Mouse (Mus musculus): ENCODE data around the gene Zfp12. TPM values are rescaled to one million over a fixed set of nuclear protein-coding genes. Genes with fewer than 3 reads are reported as not detected.

Zfp12 gene
- polyA plus RNA-seq, 1 experiment from 2014 or later: 7.4 TPM

DNA sequence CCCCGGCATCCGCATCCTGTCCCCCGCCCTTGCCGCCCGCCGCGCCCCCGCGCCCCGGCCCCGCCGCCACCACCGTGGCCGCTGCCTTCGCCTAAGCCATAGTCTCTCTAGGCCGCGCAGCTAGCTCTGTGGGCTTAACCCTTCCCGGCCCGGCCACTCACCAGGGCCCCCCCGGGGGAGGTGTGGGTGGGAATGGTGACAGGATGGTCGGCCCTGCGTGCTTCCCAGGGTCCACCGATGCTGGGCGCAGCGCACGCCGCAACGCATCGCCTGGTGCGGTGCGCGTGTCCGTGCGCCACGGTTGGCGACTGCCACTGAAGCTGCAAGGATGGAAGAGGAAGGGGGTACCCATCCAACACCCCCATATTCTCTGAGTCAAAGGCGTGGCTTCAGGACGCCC is 58.4 kb downstream of the Zfp12 start, which contains the start of gene Zfp853:
TSS of gene Zfp853 (minus strand) at position 220 of the 400 bp plus-strand sequence.
- peaks cover 12% of the 10 kb centered on the region for H3K4me1 ChIP-seq (ENCODE audit: control insufficient read depth, insufficient read depth, low read length)
- peaks cover 49% of the 10 kb centered on the region for H3K27me3 ChIP-seq (replicated peaks; ENCODE audit: control insufficient read depth, insufficient read depth, low read length)
- peak within 1 kb of the TSS; percentile 64 for H3K9ac ChIP-seq (ENCODE audit: low read depth, low read length)
- no peak within 1 kb of the TSS for H3K27ac ChIP-seq (ENCODE audit: low read length)
- peaks cover 1% of the 10 kb centered on the region; the same call in 1 of the 2 replicates for H3K36me3 ChIP-seq (ENCODE audit: control insufficient read depth, insufficient read depth, low read length)
- no peaks in the 10 kb centered on the region for H3K9me3 ChIP-seq (ENCODE audit: control insufficient read depth, low read length)
- peak within 1 kb of the TSS; percentile 46 for H3K4me3 ChIP-seq (ENCODE audit: low read length)
- WGBS: 4% methylated on average over 26 of the region's 38 CpGs
- ATAC-seq: no peak
- H3K4me2 ChIP-seq (ENCODE audit: low read depth, low read length): peak within 1 kb of the TSS; percentile 77

DNA sequence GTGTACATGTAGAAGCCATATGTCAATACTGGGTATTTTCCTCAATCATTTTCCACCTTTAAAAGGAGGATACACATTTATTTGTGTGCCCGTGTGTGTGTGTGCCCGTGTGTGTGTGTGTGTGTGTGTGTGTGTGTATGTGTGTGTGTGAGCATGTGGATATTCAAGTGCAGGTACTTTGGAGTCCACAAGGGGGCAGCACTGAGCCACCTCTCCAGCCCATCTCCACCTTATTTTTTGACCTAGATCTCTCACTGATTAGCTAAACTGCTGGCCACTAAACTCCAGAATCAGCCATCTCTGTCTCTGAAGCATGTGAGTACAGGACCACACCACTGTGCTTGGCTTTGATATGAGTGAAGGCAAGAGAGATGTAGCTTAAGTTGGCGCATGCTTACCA is 59.9 kb downstream of the Zfp12 start:
- 0 out of 2 replicates have a peak, but pooled peaks cover 4% of the 10 kb centered on the region for H3K9me3 ChIP-seq (ENCODE audit: control insufficient read depth, low read length)
- H3K27me3 ChIP-seq (replicated peaks; ENCODE audit: control insufficient read depth, insufficient read depth, low read length): peaks cover 35% of the 10 kb centered on the region
- H3K36me3 ChIP-seq (ENCODE audit: control insufficient read depth, insufficient read depth, low read length): peaks cover 4% of the 10 kb centered on the region; the same call in 1 of the 2 replicates
- WGBS: 90% methylated on average over 3 of the region's 3 CpGs
- no peak overlapping the region for H3K9ac ChIP-seq (ENCODE audit: low read depth, low read length)
- no peak overlapping the region for H3K4me2 ChIP-seq (ENCODE audit: low read depth, low read length)
- ATAC-seq: no peak
- H3K4me3 ChIP-seq (ENCODE audit: low read length): no peak overlapping the region
- H3K27ac ChIP-seq (ENCODE audit: low read length): no peak overlapping the region
- peaks cover 10% of the 10 kb centered on the region for H3K4me1 ChIP-seq (ENCODE audit: control insufficient read depth, insufficient read depth, low read length)

DNA sequence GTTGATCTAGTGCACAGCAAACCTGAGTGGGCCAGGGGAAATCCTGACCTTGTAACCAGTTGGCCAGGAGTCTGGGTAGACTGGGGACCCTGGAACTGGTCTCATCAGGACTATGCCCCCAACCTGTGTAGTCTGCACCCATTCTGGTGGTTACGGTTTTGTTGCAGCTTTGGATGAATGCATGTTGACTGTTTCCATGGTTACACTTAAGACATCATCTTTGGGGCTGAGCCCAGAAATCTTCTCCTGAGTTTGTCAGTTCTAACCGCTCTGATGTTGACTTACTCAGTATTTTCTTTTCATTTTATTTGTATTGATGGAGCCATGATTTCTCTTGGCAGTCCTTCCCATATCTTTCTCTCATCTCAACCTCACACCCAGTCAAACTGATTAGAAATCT is 60.4 kb downstream of the Zfp12 start:
- no peak for ATAC-seq
- H3K4me3 ChIP-seq (ENCODE audit: low read length): no peak overlapping the region
- no peak overlapping the region for H3K4me2 ChIP-seq (ENCODE audit: low read depth, low read length)
- peaks cover 35% of the 10 kb centered on the region for H3K27me3 ChIP-seq (replicated peaks; ENCODE audit: control insufficient read depth, insufficient read depth, low read length)
- peaks cover 4% of the 10 kb centered on the region for H3K36me3 ChIP-seq (ENCODE audit: control insufficient read depth, insufficient read depth, low read length)
- whole genome bisulfite sequencing: 83% methylated on average over 2 of the region's 2 CpGs
- no peak overlapping the region for H3K27ac ChIP-seq (ENCODE audit: low read length)
- no peak overlapping the region for H3K9ac ChIP-seq (ENCODE audit: low read depth, low read length)
- 0 out of 2 replicates have a peak, but pooled peaks cover 4% of the 10 kb centered on the region for H3K9me3 ChIP-seq (ENCODE audit: control insufficient read depth, low read length)
- peaks cover 10% of the 10 kb centered on the region for H3K4me1 ChIP-seq (ENCODE audit: control insufficient read depth, insufficient read depth, low read length)

DNA sequence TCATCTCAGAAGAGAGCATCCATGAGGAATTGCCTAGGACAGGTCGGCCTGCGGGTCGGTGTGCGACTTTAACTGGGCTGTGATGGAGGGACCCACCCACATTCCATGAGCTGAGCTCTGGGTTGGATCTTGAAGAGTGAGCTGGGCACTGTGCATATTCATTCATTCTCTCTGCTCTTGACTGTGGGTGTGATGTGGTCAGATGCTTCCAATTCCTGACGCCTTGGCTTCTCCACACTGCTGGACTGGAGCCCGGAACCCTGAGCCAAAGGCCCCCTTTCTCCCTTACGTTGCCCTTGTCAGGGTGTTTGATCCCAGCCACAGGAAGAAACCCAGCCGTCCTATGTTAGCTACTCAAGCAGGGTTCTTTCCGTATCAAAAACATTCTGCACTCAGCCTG is 63.0 kb downstream of the Zfp12 start:
- no peak overlapping the region for H3K27ac ChIP-seq (ENCODE audit: low read length)
- H3K4me3 ChIP-seq (ENCODE audit: low read length): no peak overlapping the region
- WGBS: 92% methylated on average over 9 of the region's 9 CpGs
- H3K4me2 ChIP-seq (ENCODE audit: low read depth, low read length): no peak overlapping the region
- 0 out of 2 replicates have a peak, but pooled peaks cover 4% of the 10 kb centered on the region for H3K9me3 ChIP-seq (ENCODE audit: control insufficient read depth, low read length)
- H3K4me1 ChIP-seq (ENCODE audit: control insufficient read depth, insufficient read depth, low read length): peaks cover 7% of the 10 kb centered on the region
- peaks cover 15% of the 10 kb centered on the region for H3K27me3 ChIP-seq (replicated peaks; ENCODE audit: control insufficient read depth, insufficient read depth, low read length)
- no peak for ATAC-seq
- no peak overlapping the region for H3K9ac ChIP-seq (ENCODE audit: low read depth, low read length)
- peaks cover 12% of the 10 kb centered on the region for H3K36me3 ChIP-seq (ENCODE audit: control insufficient read depth, insufficient read depth, low read length)

DNA sequence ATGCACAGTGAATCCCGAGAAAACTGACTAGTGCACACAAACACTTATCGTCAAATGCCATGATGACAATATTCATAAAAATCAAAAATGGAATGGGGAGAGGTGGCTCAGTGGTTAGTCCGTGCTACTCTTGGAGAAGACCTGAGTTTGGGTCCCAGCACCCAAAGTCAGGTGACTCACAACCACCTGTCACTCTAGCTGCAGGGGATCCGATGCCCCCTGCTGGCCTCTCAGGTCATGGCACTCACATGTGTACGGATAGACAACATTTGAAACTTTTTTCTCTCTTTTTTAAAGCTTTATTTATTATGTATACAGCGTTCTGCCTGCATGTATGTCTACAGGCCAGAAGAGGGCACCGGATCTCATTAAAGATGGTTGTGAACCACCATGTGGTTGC is 63.4 kb downstream of the Zfp12 start:
- H3K9me3 ChIP-seq (ENCODE audit: control insufficient read depth, low read length): 0 out of 2 replicates have a peak, but pooled peaks cover 4% of the 10 kb centered on the region
- peaks cover 11% of the 10 kb centered on the region for H3K27me3 ChIP-seq (replicated peaks; ENCODE audit: control insufficient read depth, insufficient read depth, low read length)
- no peak for ATAC-seq
- WGBS: 92% methylated on average over 7 of the region's 7 CpGs
- H3K4me1 ChIP-seq (ENCODE audit: control insufficient read depth, insufficient read depth, low read length): peaks cover 4% of the 10 kb centered on the region
- no peak overlapping the region for H3K4me3 ChIP-seq (ENCODE audit: low read length)
- no peak overlapping the region for H3K9ac ChIP-seq (ENCODE audit: low read depth, low read length)
- H3K36me3 ChIP-seq (ENCODE audit: control insufficient read depth, insufficient read depth, low read length): peaks cover 12% of the 10 kb centered on the region
- no peak overlapping the region for H3K27ac ChIP-seq (ENCODE audit: low read length)
- no peak overlapping the region for H3K4me2 ChIP-seq (ENCODE audit: low read depth, low read length)

Other genes starting within 250 kb of the Zfp12 start
- gene Rnf216, start 122.2 kb upstream of the Zfp12 start, polyA plus RNA-seq (2015; fragmentation: Nextera tagmentation; extraction: Ambion mirVana): 26.5 and 28.4 TPM in 2 replicates
- not detected in 2 replicates for gene Olfr718-ps1, start 87.6 kb upstream of the Zfp12 start, polyA plus RNA-seq (2015; fragmentation: Nextera tagmentation; extraction: Ambion mirVana)
- 5.0 and 5.6 TPM in 2 replicates for gene Rbak, start 54.4 kb upstream of the Zfp12 start, polyA plus RNA-seq (2015; fragmentation: Nextera tagmentation; extraction: Ambion mirVana)
- gene Spdye4b, start 54.1 kb upstream of the Zfp12 start, polyA plus RNA-seq (2015; fragmentation: Nextera tagmentation; extraction: Ambion mirVana): not detected in 2 replicates
- gene Spdye4a, start 8.3 kb upstream of the Zfp12 start, polyA plus RNA-seq (2015; fragmentation: Nextera tagmentation; extraction: Ambion mirVana): not detected in 2 replicates
- 0.43 and 0.56 TPM in 2 replicates for gene Zfp316, start 34.9 kb downstream of the Zfp12 start, polyA plus RNA-seq (2015; fragmentation: Nextera tagmentation; extraction: Ambion mirVana)
- not detected in 2 replicates for gene Zfp853, start 58.5 kb downstream of the Zfp12 start, polyA plus RNA-seq (2015; fragmentation: Nextera tagmentation; extraction: Ambion mirVana)
- 28.9 and 30.0 TPM in 2 replicates for gene E130309D02Rik, start 80.2 kb downstream of the Zfp12 start, polyA plus RNA-seq (2015; fragmentation: Nextera tagmentation; extraction: Ambion mirVana)
- 61.6 and 66.0 TPM in 2 replicates for gene Zdhhc4, start 94.1 kb downstream of the Zfp12 start, polyA plus RNA-seq (2015; fragmentation: Nextera tagmentation; extraction: Ambion mirVana)
- gene Grid2ip, start 122.2 kb downstream of the Zfp12 start, polyA plus RNA-seq (2015; fragmentation: Nextera tagmentation; extraction: Ambion mirVana): 0.09 and 0.28 TPM in 2 replicates
- 345 and 360 TPM in 2 replicates for gene Kdelr2, start 168.7 kb downstream of the Zfp12 start, polyA plus RNA-seq (2015; fragmentation: Nextera tagmentation; extraction: Ambion mirVana)
- gene Daglb, start 229.4 kb downstream of the Zfp12 start, polyA plus RNA-seq (2015; fragmentation: Nextera tagmentation; extraction: Ambion mirVana): 16.2 and 18.5 TPM in 2 replicates